Mouse (Mus musculus) urinary bladder, postnatal 14 days (tissue): ENCODE measurements around the gene Camk1d.

Source experiments
- DNase-seq: peaks from one replicate; pipeline ENCODE4 v3.0.0; 2021; ENCODE audit warnings: low spot score

Gene Camk1d

GRCm38 (mm10) chr2:5707871-5708733 is 6.2 kb downstream of the Camk1d start:
- DNase-seq: no peak

GRCm38 (mm10) chr2:5706618-5707017 is 7.7 kb downstream of the Camk1d start:
- no peak for DNase-seq

GRCm38 (mm10) chr2:5702370-5702769 is 11.9 kb downstream of the Camk1d start:
- no peak for DNase-seq

- no peak for DNase-seq
Observed at GRCm38 (mm10) chr2:5700931-5701330, 13.4 kb downstream of the Camk1d start.

- DNase-seq: no peak
Observed at GRCm38 (mm10) chr2:5698451-5698850, 15.9 kb downstream of the Camk1d start.

- no peak for DNase-seq
Observed at GRCm38 (mm10) chr2:5694094-5694493, 20.2 kb downstream of the Camk1d start.

GRCm38 (mm10) chr2:5691729-5692128 is 22.6 kb downstream of the Camk1d start:
- no peak for DNase-seq

GRCm38 (mm10) chr2:5683366-5683765 is 30.9 kb downstream of the Camk1d start:
- no peak for DNase-seq

- no peak for DNase-seq
Observed at GRCm38 (mm10) chr2:5681909-5682308, 32.4 kb downstream of the Camk1d start.

- no peak for DNase-seq
Observed at GRCm38 (mm10) chr2:5681302-5681701, 33.0 kb downstream of the Camk1d start.

GRCm38 (mm10) chr2:5679055-5679454 is 35.3 kb downstream of the Camk1d start:
- DNase-seq: no peak

GRCm38 (mm10) chr2:5677472-5677871 is 36.8 kb downstream of the Camk1d start:
- DNase-seq: no peak

GRCm38 (mm10) chr2:5676786-5677185 is 37.5 kb downstream of the Camk1d start:
- DNase-seq: no peak

GRCm38 (mm10) chr2:5676143-5676483 is 38.2 kb downstream of the Camk1d start:
- DNase-seq: no peak

- no peak for DNase-seq
Observed at GRCm38 (mm10) chr2:5675431-5676142, 38.7 kb downstream of the Camk1d start.

- no peak for DNase-seq
Observed at GRCm38 (mm10) chr2:5674512-5674911, 39.8 kb downstream of the Camk1d start.

GRCm38 (mm10) chr2:5673816-5674215 is 40.5 kb downstream of the Camk1d start:
- no peak for DNase-seq

- DNase-seq: no peak
Observed at GRCm38 (mm10) chr2:5672906-5673589, 41.3 kb downstream of the Camk1d start.

- no peak for DNase-seq
Observed at GRCm38 (mm10) chr2:5670146-5670545, 44.2 kb downstream of the Camk1d start.

- no peak for DNase-seq
Observed at GRCm38 (mm10) chr2:5669498-5670040, 44.7 kb downstream of the Camk1d start.

GRCm38 (mm10) chr2:5668940-5669339 is 45.4 kb downstream of the Camk1d start:
- no peak for DNase-seq

GRCm38 (mm10) chr2:5663499-5663898 is 50.8 kb downstream of the Camk1d start:
- DNase-seq: no peak

- DNase-seq: no peak
Observed at GRCm38 (mm10) chr2:5661946-5662345, 52.4 kb downstream of the Camk1d start.
